Mouse (Mus musculus): ENCODE data around the gene Marveld1.
A peak's percentile ranks its signal among the peaks of the same experiment; 100 is the strongest.

The Marveld1 gene

GRCm38 (mm10) chr19:42139724-42140517 lies 7.3 kb upstream of the Marveld1 start:
- no peak for DNase-seq

- DNase-seq: no peak
Observed at GRCm38 (mm10) chr19:42141998-42142397, 5.2 kb upstream of the Marveld1 start.

GRCm38 (mm10) chr19:42142757-42143156 lies 4.4 kb upstream of the Marveld1 start:
- no peak for DNase-seq

GRCm38 (mm10) chr19:42144067-42144466 lies 3.1 kb upstream of the Marveld1 start:
- no peak for DNase-seq

DNA sequence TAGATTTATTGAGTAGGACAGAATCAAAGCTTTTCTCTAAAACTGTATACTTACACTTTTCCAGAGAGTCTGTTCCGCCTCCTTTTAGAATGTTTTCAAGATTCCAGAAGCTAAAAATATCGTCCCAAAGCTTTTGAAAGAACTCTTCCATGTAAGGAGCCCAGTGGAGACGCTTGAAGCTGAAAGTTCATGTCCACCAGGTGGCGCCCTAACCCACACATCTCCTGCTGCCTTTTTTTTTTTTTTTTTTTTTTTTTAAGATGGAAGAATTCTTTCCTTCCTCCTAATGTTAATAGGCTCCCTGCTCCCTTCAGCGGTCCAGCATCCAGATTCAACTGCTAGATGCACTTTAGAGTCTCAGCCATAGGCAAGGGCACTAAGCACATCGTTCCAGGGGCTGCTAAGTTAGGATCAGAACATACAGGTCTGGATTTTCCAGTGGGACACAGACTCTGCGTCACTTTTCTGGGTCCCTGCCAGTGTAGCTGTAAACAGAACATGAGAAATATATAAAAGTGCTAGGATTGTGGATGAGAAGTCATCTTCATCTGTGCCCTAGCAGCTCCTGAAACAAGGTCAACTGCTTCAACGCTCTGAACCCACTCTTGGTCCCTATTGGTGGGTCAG lies 2.5 kb upstream of the Marveld1 start:
- peak; percentile 93 for DNase-seq

DNA sequence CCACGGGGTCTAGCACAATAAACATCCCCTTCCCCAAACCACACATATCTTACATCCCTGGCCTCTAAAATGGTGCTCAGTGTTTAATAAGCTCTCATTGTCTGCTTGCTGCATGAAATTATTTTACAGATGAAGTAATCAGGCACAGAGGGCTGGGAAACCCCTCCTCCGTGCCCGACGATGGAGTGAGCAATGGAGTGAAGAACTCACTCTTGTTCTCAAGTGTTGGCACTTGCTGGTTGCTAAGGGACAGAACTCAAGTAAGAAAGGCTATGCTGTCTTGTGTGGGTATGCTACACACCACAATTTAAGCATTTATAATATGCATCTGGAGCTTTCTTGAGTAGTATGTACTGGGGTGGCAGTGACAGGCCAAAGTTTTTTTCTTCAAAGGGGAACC lies 2.0 kb upstream of the Marveld1 start:
- no peak for DNase-seq

DNA sequence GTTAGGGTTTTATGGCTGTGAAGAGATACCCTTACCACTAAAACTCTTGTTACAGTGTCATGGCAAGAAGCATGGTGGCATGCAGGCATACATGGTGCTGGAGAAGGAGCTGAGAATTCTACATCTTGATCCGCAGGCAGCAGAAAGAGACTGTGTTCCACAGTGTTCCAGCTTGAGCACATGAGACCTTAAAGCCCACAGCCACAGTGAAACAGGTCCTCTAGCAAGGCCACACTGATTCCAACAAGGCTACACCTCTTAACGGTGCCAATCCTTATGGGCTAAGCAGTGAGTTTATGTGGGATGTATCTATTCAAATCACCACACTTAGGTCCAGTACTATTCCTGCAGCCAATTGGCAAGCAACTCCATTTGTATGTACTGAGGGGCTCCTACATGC lies 1.5 kb upstream of the Marveld1 start:
- no peak for DNase-seq

DNA sequence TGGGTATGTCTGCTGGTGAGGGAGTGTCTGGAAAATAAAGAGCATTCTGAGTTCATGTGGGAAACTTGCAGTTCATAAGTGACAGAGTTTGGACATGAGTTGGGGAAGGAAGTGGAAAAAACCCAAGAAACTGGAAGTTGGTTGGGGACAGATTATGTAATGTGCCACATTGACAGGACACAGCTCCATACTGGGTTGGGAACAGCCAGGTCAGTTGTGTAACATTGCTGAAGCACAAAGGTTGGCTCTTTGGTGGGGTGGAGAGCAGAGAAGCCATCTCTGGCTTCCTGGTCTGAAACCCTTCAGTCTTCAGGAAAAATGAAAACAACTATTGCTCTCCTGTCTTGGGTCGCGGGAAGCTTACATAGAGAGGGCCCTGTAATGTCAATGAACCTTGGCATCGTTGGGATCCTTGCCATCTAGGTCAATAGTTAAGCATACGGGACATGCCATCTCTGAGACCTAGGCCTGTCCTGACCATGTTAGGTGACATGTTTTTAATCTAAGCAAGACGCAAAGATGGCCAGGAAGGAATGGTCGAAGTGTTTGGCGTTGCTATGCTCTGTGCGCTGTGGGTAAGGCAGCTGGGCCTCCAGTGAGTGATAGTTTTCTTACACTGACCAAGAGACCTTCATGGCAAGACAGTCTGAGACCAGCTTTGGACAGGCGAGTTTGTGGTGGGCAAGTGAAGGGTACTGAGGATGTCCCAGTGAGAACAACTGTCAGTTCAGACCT lies 757 bp upstream of the Marveld1 start:
- DNase-seq: no peak

GRCm38 (mm10) chr19:42147769-42148568 lies 769 bp downstream of the Marveld1 start:
- peak; percentile 69 for DNase-seq

DNA sequence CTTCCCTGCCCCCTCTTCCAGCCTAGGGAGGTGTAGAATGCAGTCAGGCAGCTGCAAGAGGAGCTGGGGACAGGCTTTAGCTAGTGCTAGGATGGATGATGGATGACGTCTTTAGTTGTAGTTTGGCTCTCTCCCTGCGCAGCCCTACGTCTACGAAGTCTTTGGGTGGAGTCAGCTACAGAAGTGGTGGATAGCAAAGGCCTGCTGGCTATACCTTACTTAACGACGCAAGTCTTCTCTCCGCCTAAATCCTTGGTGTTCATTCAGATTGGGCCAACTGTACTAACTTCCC lies 1.3 kb downstream of the Marveld1 start:
- DNase-seq: no peak

GRCm38 (mm10) chr19:42151990-42152389 lies 4.8 kb downstream of the Marveld1 start:
- peak; percentile 81 for DNase-seq

GRCm38 (mm10) chr19:42157493-42158237 lies 10.5 kb downstream of the Marveld1 start:
- peak; percentile 43 for DNase-seq

DNA sequence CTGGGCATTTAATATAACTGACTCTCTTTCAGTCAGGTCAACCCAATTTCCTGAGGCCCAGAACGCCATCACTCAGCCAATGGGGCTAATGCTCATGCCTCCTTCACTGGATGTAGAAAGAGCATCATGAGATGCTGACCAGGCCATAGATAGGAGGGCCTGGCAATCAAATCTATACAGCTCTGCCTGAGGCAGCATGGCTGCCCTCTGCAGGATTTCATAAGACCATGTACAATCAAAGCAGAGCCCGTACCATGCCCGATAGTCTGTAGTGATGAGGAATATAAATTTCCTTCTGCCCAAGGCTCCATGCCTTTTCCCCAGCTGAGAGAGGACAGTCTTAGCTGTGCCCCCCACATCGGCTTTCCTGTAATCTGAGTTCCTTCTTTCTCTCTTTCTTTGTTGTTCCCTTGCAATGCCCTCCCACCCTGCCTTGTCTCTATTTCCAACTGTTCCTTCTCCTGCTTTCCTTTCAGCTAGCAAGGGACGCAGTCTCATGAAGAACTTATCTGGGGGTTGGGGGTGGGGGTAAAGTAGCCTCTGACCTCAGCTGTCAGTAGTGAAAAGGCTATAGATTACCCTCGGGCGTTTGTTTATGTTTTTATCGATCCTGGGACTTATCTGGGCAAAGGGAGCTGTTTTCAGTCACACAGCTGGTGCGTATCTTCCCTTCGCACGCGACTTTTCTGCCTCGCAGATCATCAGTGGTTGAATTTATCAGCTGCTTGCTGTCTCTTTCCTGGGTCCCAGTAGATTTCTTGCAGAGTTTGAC lies 11.2 kb downstream of the Marveld1 start:
- no peak for DNase-seq

- DNase-seq: no peak
Observed at GRCm38 (mm10) chr19:42163764-42164163, 16.6 kb downstream of the Marveld1 start, which contains the start of gene Zfyve27. Gene Zfyve27 (plus strand): TSS chr19:42163951.

GRCm38 (mm10) chr19:42164188-42164587 lies 17.0 kb downstream of the Marveld1 start:
- no peak for DNase-seq

GRCm38 (mm10) chr19:42166130-42166529 lies 18.9 kb downstream of the Marveld1 start:
- DNase-seq: peak; percentile 95

- no peak for DNase-seq
Observed at GRCm38 (mm10) chr19:42166766-42167165, 19.6 kb downstream of the Marveld1 start.

GRCm38 (mm10) chr19:42167489-42167888 lies 20.3 kb downstream of the Marveld1 start:
- DNase-seq: no peak

DNA sequence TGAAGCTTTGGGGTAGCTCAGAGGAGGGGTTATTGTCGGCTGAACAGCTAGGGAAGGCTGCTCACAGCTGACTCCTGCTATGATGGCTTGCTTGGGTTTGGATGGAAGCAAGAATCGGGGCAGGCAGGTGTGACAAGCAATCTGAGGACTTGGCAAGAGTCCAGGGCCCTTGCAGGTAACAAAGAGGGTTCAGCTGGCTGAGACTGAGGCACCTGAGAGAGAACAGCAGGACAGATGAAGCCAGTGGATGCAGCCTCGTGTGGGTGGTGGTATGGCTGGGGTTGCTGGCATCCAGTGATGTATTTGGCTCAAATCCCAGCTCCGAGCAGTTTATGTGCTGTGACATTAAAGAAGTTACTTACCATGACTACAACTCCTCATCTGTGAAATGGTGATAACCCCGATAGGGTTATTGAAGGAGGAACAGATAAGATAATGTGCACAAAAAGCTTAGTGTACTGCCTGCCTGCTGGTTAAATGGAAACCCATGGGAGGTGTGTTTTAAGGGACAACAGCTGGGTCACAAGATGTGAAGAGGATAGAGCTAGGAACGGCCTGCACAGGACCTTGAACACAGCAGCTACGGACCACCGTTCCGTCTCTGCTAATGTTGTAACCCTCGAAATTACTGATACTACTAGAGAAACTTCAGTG lies 22.2 kb downstream of the Marveld1 start:
- peak; percentile 20 for DNase-seq

GRCm38 (mm10) chr19:42170025-42170969 lies 23.1 kb downstream of the Marveld1 start:
- DNase-seq: peak; percentile 98
